Mouse (Mus musculus) liver, embryonic 14.5 days (tissue): ENCODE measurements around the gene Odf2l. TPM values are rescaled to one million over a fixed set of nuclear protein-coding genes. Genes with fewer than 3 reads are reported as not detected.

Source experiments
- ATAC-seq: fragments of 200-750 bp; cut with Nextera tagmentation; 2 replicates; pipeline ENCODE4 v1.8.0; 2017; ENCODE audit warnings: moderate number of reproducible peaks, mild to moderate bottlenecking, moderate library complexity; ENCODE audit not compliant: insufficient read depth
- DNase-seq, 3 experiments: peaks; one replicate each; pipeline ENCODE4 v3.0.0-alpha.2; 2012 to 2013; ENCODE audit warnings: low read depth in 3 of 3, low spot score in 3 of 3
- H3K27ac ChIP-seq: fragments of 300-500 bp; sonication (generic); 2 replicates; pipeline ENCODE4 v1.5.1; 2014; ENCODE audit warnings: moderate library complexity, mild to moderate bottlenecking, control low read depth, inconsistent platforms
- H3K27me3 ChIP-seq: fragments of 300-500 bp; sonication (generic); 2 replicates; pipeline ENCODE4 v1.6.1; 2014; ENCODE audit warnings: mild to moderate bottlenecking, low read length, moderate library complexity; ENCODE audit not compliant: control insufficient read depth, insufficient read depth
- H3K36me3 ChIP-seq: fragments of 300-500 bp; sonication (generic); replicated peaks from 2 replicates; pipeline ENCODE4 v1.6.1; 2014; ENCODE audit warnings: low read depth; ENCODE audit not compliant: control insufficient read depth, insufficient read depth
- H3K4me1 ChIP-seq, 2 experiments: fragments of 200-500 bp in 1 of 2; fragments of 300-500 bp in 1 of 2; sonication (generic) in 1 of 2; replicated peaks; 2 replicates each; pipeline ENCODE4 v1.6.1; 2012 to 2014; ENCODE audit warnings: antibody characterized with exemption in 1 of 2, inconsistent platforms in 1 of 2, low read length in 1 of 2; ENCODE audit not compliant: control insufficient read depth in 2 of 2, insufficient read depth in 2 of 2
- H3K4me2 ChIP-seq: fragments of 300-500 bp; sonication (generic); 2 replicates; pipeline ENCODE4 v1.6.1; 2014; ENCODE audit warnings: low read depth, mild to moderate bottlenecking, control low read depth, moderate library complexity
- H3K4me3 ChIP-seq, 2 experiments: fragments of 200-500 bp in 1 of 2; fragments of 300-500 bp in 1 of 2; sonication (generic) in 1 of 2; 2 replicates each; pipeline ENCODE4 v1.5.1; 2012 to 2014; ENCODE audit warnings: low read depth in 2 of 2, low read length in 2 of 2, mild to moderate bottlenecking in 2 of 2, control low read depth in 1 of 2, inconsistent platforms in 1 of 2, moderate library complexity in 1 of 2; ENCODE audit not compliant: insufficient read depth in 1 of 2
- H3K9ac ChIP-seq: fragments of 300-500 bp; sonication (generic); replicated peaks from 2 replicates; pipeline ENCODE4 v1.6.1; 2014; ENCODE audit warnings: mild to moderate bottlenecking, control low read depth, moderate library complexity
- H3K9me3 ChIP-seq: fragments of 300-500 bp; sonication (generic); 2 replicates; pipeline ENCODE4 v1.6.1; 2016; ENCODE audit warnings: low read length, mixed read lengths; ENCODE audit not compliant: control insufficient read depth
- CTCF ChIP-seq: IDR thresholded peaks from 2 replicates; pipeline ENCODE4 v1.5.1; 2016; ENCODE audit warnings: antibody characterized with exemption, low read depth, control low read depth
- EP300 ChIP-seq: IDR thresholded peaks from 2 replicates; pipeline ENCODE4 v1.6.1; 2016; ENCODE audit warnings: antibody characterized with exemption, low read depth
- WGBS: fragments of 180-500 bp; shearing (Covaris S2); extraction: QIAGEN DNeasy Blood & Tissue Kit; methylation state at CpG from one replicate; pipeline ENCODE4 v1.1.7; 2014; ENCODE audit not compliant: insufficient replicate concordance; 5-methylcytosine and 5-hydroxymethylcytosine counted together
- polyA plus RNA-seq, 2 experiments: library from polyadenylated mRNA; depleted of rRNA in 1 of 2; stranded (reverse) in 1 of 2; unstranded in 1 of 2; fragments of >200 nt; fragmentation: Nextera tagmentation in 1 of 2; extraction: Ambion mirVana in 1 of 2; gene quantifications; 2 replicates each; pipeline versions ENCODE4 v1.2.1 to v1.2.3; 2012 to 2014

Gene Odf2l
- polyA plus RNA-seq, 2 experiments, result 5.6 to 7.6 TPM

- 23% methylated on average over 3 of the region's 3 CpGs for WGBS
- Histone ChIP-seq H3K36me3 (peaks cover 1% of the 10 kb centered on the region; the same call in 1 of the 2 replicates), H3K9me3 (no peaks in the 10 kb centered on the region), H3K27ac (no peak overlapping the region), H3K4me1 (no peaks in the 10 kb centered on the region), H3K27me3 (no peaks in the 10 kb centered on the region), H3K9ac (no peak overlapping the region), H3K4me2 (no peak overlapping the region), H3K4me3 (no peak overlapping the region)
- DNase-seq (peak in 2 of 3 experiments; percentile 19 to 31), ATAC-seq (no peak)
- TF ChIP-seq CTCF (peak; percentile 57), EP300 (no peak)
Observed at GRCm38 (mm10) chr3:145131210-145131868, 13.0 kb downstream of the Odf2l start.

DNA sequence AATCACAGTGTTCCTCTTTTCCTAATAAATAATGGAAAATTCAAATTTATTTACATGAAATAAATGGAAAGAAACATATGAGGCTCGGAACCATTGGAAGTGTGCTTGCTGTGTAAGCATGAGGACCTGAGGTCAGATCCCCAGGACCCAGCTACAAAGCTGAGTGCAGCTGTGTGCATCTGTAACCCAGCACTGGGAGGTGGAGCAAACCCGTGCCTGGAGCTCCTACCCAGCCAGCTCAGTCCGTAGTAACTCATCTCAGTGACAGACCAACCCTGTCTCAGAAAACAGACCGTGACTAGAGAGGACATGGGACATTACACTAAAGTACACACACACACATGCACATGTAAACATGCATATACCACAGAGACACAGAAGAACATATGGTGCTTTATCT, 21.8 kb downstream of the Odf2l start:
- no peak for TF ChIP-seq EP300
- TF ChIP-seq CTCF, result no peak
- Histone ChIP-seq H3K27ac (no peak overlapping the region), H3K9ac (no peak overlapping the region), H3K9me3 (no peaks in the 10 kb centered on the region), H3K4me2 (no peak overlapping the region), H3K4me3 (no peak overlapping the region), H3K4me1 (no peaks in the 10 kb centered on the region), H3K27me3 (no peaks in the 10 kb centered on the region), H3K36me3 (no peaks in the 10 kb centered on the region)
- DNase-seq (no peak), ATAC-seq (no peak)
- 69% methylated on average over 4 of the region's 4 CpGs for WGBS

DNA sequence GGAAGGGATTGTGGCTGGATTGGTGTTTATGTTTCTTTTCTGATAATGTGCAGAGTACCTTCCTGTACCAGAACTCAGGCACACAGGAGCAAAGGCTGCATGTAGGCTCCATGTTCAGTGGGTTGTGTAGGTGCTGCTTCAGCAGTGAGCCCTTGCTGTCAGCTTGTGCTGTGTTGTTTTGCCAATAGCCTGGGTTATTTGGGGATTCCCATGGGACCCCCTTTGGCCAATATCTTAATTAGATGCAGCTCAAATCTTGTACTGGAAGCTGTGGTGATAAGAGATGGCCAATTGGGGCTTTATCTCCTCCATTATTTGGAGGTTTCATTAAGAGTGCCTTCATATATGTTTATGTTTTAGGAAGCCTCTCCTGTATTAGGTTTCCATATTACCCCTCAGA, 24.5 kb downstream of the Odf2l start:
- no peaks in the 10 kb centered on the region for H3K9me3 ChIP-seq
- no peaks in the 10 kb centered on the region for H3K4me1 ChIP-seq
- no peak overlapping the region for H3K27ac ChIP-seq
- no peak overlapping the region for H3K4me3 ChIP-seq
- no peaks in the 10 kb centered on the region for H3K27me3 ChIP-seq
- no peak for TF ChIP-seq CTCF
- no peak for TF ChIP-seq EP300
- H3K36me3 ChIP-seq, result no peaks in the 10 kb centered on the region
- ATAC-seq (no peak), DNase-seq (no peak)
- H3K4me2 ChIP-seq, result no peak overlapping the region
- no peak overlapping the region for H3K9ac ChIP-seq

DNA sequence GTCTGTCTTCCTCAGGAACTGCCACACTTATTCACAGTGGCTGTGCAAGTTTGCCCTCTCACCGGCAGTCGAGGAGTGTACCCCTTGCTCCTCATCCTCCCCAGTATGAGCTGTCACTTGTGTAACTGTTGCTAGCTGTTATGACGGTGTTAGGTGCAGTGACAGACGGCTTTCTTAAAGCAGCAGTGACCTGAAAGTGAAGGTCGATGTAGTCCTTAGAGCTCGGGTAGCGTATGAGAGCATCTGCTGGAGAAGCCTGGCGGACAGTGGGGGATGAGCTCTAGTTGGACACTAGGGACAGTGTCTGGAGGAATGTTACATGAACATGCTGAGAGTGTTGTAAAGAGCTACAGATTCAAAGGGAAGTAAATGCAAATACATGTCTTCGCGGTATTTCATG, 25.5 kb downstream of the Odf2l start:
- Histone ChIP-seq H3K9me3 (no peaks in the 10 kb centered on the region), H3K4me1 (no peaks in the 10 kb centered on the region), H3K4me2 (no peak overlapping the region), H3K36me3 (no peaks in the 10 kb centered on the region), H3K9ac (no peak overlapping the region), H3K4me3 (no peak overlapping the region), H3K27me3 (no peaks in the 10 kb centered on the region), H3K27ac (no peak overlapping the region)
- ATAC-seq (no peak), DNase-seq (no peak)
- 83% methylated on average over 10 of the region's 10 CpGs for WGBS
- TF ChIP-seq EP300 (no peak), CTCF (no peak)

DNA sequence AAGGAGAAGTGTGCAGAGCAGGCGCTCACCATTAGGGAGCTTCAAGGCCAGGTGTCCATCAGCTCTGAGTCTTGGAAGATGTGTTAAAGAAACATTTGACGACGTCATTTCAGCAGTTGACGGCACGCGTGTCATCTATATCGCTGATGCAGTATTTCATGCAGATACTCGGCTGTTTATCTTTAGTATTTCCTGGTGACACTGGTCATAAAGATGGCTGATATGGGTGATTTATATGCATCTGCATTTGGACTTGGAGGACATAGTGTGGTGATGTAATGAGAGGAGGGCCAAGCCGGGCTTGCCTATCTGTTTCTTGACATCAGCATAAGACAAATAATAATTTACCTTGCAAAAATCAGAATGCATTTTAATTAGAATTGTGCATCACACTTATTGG, 28.5 kb downstream of the Odf2l start:
- Histone ChIP-seq H3K4me1 (no peaks in the 10 kb centered on the region), H3K4me3 (no peak overlapping the region), H3K9me3 (no peaks in the 10 kb centered on the region), H3K9ac (no peak overlapping the region), H3K27me3 (no peaks in the 10 kb centered on the region), H3K4me2 (no peak overlapping the region), H3K27ac (no peak overlapping the region), H3K36me3 (no peaks in the 10 kb centered on the region)
- DNase-seq (no peak), ATAC-seq (no peak)
- TF ChIP-seq CTCF, result no peak
- no peak for TF ChIP-seq EP300
- 79% methylated on average over 9 of the region's 9 CpGs for WGBS
